Mouse (Mus musculus) right cerebral cortex, postnatal 25 days (tissue): ENCODE results near the gene Car10.

Source experiments
- DNase-seq: peaks from one replicate; pipeline ENCODE4 v3.0.0; 2022

Car10 gene

DNA sequence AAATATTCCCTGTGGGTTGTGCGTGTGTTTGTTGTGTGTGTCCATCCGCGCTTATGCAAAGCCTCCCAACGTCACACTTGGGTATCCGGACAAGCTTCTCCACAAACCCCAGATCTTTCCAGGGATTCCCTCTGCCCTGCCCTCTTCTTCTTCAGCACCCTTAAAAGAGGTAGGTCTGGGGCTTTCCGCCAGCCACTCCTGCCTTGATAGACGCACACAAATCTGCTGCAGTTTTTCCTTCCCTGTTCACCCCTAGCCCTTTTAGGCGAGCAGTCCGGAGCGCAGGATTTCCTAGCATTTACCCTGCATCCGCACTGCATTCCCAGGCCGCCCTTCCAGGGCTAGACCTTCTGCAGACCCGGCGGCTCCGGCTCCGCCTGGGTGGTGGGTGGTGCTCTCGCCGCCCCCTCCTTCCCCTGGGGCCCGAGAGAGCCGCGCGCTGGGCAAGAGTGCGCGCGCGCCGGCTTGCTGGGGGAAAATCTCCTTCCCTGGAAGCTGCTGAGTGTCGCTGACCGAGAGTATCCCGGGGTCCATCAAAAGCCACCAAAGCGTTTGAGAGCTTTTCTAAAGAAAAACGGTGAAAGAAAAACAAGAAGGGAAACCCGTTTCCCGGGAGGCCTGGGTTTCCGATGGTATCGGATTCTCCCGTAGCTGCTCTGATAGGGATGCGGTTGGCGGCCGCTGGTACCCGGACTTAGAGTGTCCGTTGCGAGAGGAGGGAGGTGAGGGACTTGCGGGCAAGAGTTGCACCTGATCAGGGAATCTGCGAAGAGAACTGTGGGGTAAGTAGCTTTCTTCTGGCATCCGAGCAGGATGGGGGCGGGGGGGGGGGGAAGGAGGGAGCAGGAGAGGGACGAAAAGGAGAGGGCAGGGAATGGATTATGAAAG is at the start of gene Car10:
Gene Car10 (plus strand): TSS at position 88 of the 888 bp plus-strand sequence.
- peak; percentile 62 for DNase-seq

DNA sequence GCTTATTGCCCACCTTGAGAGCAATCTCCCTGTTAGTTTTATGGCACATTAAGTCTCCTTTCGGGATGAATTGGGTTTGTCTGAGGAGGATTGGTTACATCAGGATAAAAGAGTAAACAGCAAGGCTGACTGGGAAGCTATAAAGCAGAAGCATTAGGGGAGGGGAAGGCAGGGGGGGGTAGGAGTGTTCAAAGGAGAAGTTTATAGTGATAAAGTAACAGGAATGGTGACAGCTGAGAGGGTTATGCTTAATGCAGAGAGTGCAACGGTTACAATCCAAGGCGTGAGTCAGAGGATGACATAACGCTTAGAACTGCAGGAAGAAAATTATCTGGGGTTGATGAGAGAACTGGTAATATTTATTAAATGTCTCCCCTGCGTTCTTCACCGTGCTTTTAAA is 32.8 kb upstream of the Car10 start:
- DNase-seq = no peak

DNA sequence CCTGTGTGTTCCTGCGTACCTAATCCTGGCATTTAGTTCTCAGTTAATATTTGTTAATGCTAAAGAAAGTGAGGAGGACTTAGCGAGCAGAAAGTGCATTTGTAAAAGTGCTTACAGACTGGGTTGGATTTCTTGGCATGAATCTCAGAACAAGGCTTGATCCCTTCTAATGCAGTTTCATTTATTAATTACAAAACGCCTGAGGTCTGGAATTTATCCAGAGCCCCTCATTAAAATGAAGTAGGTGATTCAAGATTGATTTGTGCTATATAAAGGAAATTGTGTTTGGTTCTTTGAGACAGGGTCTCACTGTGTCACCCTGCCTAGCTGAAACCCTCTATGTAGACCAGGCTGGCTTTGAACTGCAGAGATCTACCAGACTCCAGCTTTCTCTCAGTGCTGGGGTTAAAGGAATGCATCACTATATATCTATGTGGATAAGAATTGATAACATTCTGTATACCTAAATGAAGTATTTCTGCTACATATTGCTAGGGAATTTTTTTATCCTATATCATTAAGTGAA is 32.1 kb upstream of the Car10 start:
- no peak for DNase-seq

DNA sequence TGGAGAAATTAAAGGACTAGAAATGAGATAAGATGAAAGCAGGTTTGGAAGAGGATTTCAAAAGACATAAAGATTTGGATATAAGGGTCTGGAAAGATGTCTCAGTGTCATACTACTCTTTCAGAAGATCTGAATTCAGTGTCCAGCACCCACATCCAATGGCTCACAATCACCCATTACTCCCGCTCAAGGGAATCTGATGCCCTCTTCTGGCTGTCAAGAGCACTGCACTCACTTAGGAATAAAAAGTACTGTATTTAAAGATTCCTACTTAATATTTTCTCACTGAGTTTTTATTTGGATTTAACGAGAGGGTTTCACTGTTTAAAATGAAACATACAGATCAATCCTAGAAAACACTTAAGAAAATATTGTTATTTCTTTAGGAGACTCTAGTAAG is 2.2 kb upstream of the Car10 start:
- DNase-seq = no peak

DNA sequence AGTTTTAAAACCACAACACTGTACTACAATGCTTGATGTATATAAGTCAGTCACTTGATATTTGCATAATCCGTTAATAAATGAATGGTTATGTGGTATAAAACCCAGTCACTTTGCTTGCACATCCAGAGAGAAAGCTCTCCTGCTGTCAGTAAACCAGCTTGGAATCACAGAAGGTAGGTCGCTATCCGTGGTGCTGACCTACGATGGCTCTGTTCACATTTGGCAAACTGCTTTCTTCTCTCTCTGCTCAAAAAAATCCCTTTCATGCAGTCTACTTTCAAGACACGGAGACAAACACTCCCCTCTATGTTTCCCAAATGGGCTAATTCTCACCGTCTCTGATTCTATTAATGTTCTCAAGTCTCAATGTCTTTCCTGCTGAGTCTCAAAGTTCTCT is 827 bp upstream of the Car10 start:
- no peak for DNase-seq

DNA sequence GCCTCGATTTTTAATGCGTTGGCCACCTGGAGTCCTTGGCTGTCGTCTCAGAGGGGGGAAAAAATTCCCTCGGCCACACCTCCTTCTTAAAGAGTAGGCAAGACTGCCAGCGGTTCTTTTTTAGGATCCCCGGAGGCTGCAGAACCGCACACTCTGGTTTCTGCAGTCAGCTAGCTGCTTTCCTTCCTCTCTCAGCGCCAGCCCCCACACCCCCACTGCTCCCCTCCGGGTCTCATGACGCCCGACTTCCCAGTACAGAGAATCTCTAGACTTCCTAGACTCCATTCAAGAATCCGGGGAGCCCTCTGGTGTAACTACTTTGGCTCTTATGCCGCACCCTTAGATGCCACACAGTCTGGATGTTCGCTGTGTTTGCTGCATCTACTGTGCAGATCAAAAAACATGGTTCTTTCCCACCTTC is 387 bp upstream of the Car10 start:
- peak; percentile 72 for DNase-seq

DNA sequence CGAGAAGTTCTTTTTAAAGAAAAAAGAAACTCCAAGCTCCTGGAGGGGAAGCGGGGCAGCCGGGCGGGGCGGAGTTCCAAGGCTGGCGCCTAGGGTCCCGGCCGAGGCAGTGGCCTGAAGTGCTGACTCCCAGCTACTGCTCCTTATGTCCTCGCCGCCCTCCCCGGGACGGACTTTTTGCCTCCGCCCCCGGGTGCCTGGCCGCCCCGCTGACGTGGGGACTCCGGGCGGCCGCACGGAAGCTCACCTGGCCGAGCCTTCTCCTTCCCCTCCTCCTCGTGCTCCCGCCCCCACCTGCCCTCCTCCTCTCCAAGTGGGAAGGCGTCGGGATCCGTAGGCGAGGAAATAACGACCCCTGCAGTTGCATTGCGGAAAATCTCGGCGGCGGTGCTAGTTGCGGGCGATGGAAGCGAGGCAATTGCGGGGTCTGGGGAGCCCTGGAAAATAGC is 1.1 kb downstream of the Car10 start:
- DNase-seq = peak; percentile 54

DNA sequence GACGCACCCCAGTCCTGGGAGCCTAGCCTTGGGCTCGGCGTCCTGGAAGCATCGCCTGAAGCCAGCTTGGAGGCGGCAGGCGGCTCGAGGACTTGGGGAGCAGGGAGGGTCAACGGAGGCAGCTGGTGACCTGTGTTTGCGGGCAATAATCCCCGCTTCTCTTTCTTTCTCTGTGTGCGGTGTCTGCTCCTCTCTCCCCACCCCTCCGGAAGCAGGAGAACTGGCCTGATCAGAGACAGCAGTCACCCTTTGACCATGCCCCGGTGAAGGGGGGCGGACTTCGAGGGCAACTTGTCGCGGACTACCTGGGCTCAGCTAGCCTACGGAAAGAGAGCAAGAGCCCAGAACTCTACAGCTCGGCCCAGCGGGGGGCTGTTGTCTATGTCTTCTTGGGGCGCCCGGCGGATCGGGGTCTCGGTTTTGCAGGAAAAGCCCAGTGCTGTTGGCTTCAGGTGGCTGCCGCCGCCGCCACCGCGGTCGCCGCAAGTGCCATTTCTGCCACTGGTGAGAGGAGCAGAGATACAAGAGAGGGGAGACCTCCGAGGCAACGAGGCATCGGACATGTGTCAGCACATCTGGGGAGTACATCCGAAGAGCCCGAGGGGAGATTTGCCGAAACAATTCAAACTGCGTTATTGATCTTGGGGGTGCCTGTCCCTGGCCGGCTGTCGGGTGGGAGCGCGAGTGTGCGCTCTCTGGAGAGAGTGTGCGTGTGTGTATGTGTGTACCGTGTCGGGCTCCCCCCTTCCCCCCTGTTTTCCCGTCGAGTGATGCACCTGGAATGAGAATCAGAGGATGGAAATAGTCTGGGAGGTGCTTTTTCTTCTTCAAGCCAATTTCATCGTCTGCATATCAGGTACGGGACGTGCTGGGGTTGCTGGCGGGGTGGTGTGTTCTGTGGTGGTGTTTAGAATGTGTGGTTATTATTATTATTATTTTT is 1.9 kb downstream of the Car10 start:
- DNase-seq = peak; percentile 23

DNA sequence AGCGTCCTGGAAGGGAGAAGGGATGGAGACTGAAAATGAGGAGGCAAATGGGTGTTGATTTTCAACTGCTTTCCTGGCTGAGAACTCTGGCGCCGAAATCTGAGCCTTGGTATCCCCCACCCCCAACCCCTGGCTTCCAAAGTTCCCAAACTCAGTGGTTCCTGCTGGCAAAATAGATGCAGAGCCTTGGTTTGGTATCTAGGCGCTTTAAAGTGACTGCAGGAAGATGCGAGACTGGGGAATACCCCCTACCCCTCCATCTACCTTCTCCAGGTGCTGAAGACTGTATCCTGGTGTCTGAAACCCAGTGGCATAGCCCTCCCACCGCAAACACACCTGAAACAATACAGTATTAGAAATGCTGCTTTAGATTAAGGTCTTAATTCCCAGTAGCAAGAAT is 2.8 kb downstream of the Car10 start:
- DNase-seq = peak; percentile 13

DNA sequence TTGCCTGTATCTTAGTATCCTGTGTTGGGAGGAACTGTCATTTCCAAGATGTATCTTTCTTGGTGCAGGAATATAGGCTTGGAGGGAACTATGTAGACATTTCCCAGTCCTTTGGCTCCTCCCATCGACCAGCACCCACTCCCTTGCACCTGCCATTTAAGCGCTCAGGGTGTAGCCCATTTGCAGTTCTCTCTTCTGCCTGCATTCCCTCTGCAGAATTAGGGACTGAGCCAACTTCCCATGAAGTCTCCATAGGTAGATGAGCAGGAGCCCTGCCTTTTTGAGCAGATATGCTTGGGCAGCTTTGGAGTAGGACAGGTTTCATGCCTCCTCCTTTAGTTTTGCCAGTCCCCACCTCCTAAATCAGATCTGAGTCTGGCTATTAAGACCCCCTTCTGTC is 3.3 kb downstream of the Car10 start:
- DNase-seq = peak; percentile 46

DNA sequence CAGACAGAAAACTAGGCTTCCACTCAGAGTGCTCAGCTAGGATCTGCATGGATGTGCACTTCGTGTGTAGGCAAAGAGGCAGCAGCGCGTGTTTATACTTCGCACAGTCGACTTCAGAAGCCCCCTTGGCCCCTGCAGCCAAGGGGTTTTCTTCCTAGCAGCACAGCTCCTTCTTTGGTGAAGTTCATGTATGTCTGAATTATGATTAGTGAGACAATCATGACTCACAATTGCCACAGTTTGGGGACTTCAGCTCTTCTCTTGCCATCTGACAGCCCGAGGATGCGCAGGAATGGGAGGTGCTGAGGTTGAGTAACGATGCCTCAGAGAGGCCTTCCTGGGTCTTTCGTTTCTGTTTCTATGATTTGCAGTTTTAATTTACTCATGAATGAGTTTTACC is 4.5 kb downstream of the Car10 start:
- DNase-seq = peak; percentile 8

DNA sequence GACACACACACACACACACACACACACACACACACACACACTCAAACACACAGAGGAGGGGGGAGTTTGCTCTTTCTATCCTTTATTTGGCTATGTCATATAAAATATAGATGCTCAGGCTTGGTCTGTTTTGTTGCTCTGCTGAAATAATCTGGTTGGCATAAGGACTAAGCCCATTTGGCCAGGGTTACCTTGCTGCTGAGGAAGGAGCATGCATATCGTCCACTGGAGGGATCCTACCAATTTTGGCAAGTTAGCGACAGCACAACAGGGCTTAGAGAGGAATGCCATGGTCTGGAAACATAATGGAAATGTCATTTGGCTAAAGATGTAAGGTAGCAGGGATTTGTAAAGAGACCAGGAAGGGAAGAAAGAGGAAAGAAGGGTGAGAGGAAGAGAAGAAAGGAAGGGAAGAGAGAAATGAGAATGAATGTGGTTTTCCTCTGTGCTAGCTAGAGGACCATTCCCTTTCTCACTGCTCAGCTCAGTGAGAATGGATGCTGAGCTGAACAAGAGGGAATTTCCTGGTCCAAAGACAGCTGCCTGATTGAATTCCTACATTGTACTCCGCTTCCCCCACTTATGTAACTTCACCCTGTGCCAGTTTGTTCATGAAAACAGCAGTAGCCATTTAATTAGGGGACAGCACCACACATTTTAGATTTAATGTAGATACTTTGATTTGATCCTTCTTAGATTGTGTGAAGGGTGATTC is 5.4 kb downstream of the Car10 start:
- no peak for DNase-seq

DNA sequence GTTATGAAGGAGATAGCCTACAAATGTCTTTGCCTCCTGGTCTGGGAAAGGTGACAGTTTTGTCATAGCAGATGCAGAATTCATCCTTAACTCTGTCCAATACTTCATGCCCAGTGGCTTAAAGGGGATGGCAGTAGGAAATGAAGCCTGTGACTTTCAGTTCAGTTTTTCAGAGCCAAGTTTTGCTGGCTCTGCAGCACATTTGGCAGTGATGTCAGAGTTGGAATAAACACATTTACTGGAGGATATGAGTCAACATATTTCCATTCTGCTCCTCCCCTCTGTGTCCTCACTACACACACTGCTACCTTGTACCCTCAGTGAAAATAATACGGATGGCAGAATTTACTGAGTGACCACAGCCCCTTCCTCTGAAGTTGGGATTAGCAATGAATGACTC is 11.6 kb downstream of the Car10 start:
- no peak for DNase-seq

DNA sequence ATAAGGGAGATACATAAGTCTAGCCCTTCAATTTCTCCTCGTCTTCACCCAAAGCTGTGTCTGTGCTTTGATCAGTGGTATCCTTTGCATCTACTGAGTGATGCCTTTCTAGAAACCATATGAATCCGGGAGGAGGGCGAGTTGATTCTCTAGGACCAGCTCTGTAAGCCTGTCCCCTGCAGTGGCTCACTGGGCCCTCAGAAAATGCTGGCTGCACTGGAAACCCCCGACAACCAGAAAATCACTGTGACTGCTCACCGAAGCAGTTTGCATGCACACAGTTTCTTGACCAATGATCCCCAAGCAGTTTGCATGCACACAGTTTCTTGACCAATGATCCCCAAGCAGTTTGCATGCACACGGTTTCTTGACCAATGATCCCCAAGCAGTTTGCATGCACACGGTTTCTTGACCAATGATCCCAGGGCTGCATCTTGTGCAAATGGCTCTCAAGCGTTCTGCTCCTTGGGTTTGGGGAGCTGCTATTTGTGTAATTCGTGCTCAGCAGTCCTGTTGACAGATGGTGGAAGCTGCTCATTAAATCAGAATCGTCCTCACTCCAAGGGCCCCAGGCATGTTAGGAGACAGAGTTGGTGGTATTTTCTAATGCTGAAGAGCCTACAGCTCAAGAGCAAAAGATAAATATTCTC is 23.1 kb downstream of the Car10 start:
- peak; percentile 28 for DNase-seq

DNA sequence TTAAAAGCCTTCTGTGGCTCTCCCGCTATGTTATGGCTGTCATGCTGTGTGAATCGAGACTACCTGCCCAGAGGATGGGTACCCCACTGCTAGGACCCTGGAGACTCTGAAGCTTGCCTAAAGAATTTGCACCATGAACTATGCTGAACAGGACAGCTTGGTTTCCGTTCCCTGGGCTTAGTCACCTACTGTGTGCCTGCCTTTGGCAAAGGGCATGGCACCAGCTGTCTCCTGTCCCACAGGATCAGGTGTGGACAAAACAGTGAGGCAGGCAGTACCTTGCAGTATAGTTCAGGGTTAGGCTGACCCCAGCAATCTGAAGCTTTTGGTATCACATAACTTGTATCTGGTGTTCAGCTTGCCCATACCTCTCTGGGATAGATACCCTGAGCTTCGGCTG is 25.9 kb downstream of the Car10 start:
- no peak for DNase-seq

DNA sequence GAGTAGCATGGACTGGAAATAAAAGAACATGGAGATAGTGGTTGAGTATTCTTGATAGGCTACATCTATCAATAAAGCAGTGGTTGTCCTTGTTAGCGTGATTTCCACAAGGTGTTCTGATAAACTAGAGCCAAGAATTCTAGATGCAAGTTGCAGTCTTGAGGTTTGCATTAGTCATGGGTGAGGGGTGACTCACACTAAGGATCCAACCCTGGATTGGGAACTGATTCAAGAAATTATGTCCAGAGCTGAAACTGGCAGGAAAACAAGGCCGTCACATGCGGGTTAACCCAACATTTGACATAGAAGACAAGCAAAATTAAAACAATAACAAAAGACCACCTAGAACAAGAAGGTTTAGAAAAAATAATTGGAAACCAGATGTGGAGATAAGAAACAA is 28.6 kb downstream of the Car10 start:
- no peak for DNase-seq

DNA sequence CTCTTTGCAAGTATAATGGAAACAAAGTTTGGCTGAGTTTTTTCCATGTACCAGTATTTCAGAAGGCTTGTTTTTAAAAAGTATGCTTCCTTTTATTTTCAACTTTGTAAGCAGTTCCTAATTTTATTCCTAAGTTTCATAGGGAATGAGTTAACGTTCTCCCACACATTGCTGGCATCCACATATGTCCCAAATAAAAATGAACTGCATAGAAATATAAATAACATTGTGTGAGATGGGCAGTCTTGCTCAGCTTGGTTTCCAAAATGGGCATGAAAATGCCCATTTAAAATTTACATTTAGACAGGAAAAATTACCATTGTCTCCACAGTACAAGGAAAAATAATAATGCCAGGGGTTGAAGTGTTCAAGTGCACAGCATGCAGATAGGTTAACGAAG is 30.7 kb downstream of the Car10 start:
- no peak for DNase-seq

DNA sequence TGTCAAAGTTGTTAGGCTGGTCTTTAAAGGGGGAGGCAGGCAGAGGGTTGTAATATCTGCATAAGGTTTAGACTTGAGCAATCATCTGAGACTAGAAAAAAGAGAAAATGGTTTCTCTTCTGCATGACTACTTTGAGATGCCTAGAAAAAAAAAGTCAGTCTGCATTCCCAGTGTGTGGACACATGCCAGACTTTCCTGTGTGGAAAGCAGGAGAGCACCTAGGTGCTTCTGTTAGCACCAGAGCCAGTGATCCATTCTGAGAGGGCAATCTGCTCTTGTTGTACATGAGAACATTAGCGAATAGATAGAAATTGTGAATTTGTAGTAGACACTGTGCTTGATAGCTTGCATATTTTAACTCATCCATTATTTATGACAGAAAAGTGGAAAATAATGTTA is 40.0 kb downstream of the Car10 start:
- DNase-seq = no peak

DNA sequence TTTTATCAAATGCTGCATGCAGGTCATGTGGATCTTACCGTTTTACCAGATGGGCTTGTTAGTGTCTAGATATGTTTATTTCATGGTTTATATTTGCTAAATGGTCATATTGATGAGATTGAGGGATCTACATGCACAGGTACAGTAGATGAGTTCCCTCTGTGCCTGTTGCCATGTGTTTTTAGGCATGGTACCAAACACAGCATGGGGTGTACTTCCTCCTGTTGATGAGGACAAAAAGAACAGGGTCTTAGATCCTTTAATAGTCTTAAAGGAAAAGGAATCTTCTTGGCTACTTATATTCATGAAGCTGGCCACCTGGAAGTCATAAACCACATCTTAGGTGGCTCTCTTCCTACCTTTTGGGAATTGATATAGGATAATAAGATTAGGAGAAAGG is 43.9 kb downstream of the Car10 start:
- no peak for DNase-seq

DNA sequence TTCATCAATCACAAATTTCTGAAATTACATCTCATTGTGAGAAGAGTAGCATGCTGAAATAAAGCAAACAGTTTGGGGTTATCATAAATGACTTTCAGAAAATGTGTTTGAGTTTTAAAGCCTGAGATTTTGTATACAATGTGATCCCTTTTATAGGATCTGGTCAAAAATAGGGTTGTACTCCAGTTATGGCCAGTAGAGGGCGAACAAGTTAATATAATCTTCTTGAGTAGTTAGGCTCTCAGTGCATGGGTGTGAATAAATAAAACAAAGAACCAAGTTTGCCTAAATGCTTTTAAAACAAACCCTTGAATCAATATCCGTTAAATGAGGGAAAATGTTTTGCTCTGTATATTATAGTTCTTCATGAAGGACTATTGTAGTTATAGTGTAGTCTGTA is 46.7 kb downstream of the Car10 start:
- no peak for DNase-seq

DNA sequence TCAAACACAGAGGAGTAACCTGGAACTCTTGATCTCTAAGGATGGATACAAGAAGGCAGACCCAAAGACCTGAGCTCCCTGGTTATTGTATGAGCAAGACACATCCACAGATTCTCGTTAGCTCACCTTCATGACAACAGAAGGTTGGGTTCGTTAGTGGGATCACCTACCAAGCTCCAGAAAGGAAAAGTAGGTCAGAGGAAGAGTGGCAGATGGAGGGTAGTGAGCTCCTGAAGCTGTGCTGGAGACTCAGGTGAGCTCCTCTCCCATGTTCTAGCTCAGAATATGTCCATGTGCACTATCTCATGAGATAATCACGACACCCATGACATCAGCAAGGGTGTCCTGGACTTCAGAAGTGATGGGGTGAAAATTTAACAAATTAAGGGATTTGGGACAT is 57.1 kb downstream of the Car10 start:
- DNase-seq = no peak

DNA sequence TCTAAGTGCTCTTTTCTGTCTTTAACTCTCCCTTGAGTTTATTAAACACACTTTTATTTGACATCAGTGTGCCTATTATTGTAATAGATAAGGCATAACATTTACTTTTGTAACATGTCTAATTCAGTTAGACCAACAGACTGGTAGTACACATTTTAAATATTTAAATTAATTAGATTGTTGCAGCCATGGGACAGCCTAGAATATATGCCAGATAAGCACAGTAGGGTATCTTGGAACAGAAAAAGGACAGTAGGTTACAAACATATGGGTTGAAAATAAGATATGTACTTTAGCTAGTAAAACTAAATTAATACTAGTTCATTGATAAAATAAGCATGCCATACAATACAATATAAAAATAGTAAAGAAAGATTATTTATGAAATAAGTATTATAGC is 74.6 kb downstream of the Car10 start:
- DNase-seq = no peak
